Mouse (Mus musculus): Measurements from ENCODE around the gene Prkacb.

- no peak for TF ChIP-seq CTCF (IDR thresholded peaks at IDR 0.05; ENCODE audit: control insufficient read depth, insufficient read depth, insufficient replicate concordance, low read depth, low read length)
- TF ChIP-seq POLR2A (IDR thresholded peaks at IDR 0.05; ENCODE audit: control insufficient read depth, low read depth, low read length), result no peak
These were observed 100.5 kb downstream of the Prkacb start for GRCm38 (mm10) chr3:146712305-146712704.
